Mouse (Mus musculus): Measurements from ENCODE around the gene Gabrr3.
A peak's percentile ranks its signal among the peaks of the same experiment; 100 is the strongest.

The Gabrr3 gene

GRCm38 (mm10) chr16:59469846-59470245 lies 62.7 kb downstream of the Gabrr3 start:
- DNase-seq (ENCODE audit: low read depth, low spot score), result peak; percentile 67

GRCm38 (mm10) chr16:59471637-59472278 lies 64.6 kb downstream of the Gabrr3 start, which contains the start of gene Riox2:
TSS of gene Riox2 (plus strand) at chr16:59471775.
- peak; percentile 90 for DNase-seq (ENCODE audit: low read depth, low spot score)

DNA sequence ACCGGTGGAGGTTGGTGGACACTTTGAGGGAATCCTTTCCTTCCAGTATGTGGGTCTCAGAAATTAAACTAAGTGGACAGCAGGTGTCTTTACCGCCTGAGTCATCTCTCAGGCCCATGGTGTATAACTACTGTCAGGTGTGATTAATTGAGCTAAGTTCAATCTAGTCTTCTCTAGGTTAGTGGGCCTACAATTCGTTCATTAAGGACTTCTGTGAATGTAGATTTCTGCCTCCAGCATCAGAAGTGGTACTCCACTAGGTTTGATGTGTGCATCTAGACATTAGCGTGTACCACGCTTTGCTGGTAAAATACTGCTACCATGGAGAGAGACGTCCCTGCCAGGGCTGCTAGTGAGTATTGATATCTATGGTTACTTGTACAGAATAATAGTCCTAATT lies 65.4 kb downstream of the Gabrr3 start:
- no peak for DNase-seq (ENCODE audit: low read depth, low spot score)

GRCm38 (mm10) chr16:59474788-59475187 lies 67.7 kb downstream of the Gabrr3 start:
- DNase-seq (ENCODE audit: low read depth, low spot score), result peak; percentile 82

GRCm38 (mm10) chr16:59477955-59478354 lies 70.8 kb downstream of the Gabrr3 start:
- DNase-seq (ENCODE audit: low read depth, low spot score), result no peak

DNA sequence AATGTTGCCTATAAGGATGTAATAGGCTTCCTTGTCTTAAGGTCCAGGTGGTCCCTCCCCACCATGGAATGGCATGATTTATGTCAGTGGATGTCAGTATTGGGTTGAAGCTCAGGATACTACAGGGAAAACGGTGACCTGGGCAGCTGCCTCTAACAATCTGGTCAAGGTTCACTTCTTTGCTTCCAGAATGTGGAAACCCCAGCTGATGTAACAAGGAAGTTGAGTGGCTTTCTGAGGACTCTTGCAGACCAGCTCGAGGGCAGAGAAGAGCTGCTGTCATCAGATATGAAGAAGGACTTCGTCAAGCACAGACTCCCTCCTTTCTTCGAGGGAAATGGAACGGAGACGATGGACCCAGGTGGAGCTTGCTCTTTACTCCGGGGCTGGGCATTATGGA lies 80.1 kb downstream of the Gabrr3 start:
- DNase-seq (ENCODE audit: low read depth, low spot score), result no peak

GRCm38 (mm10) chr16:59487975-59488548 lies 80.9 kb downstream of the Gabrr3 start:
- no peak for DNase-seq (ENCODE audit: low read depth, low spot score)

GRCm38 (mm10) chr16:59493199-59493598 lies 86.1 kb downstream of the Gabrr3 start:
- no peak for DNase-seq (ENCODE audit: low read depth, low spot score)

- DNase-seq (ENCODE audit: low read depth, low spot score), result no peak
These were observed 90.8 kb downstream of the Gabrr3 start for GRCm38 (mm10) chr16:59497947-59498346.

DNA sequence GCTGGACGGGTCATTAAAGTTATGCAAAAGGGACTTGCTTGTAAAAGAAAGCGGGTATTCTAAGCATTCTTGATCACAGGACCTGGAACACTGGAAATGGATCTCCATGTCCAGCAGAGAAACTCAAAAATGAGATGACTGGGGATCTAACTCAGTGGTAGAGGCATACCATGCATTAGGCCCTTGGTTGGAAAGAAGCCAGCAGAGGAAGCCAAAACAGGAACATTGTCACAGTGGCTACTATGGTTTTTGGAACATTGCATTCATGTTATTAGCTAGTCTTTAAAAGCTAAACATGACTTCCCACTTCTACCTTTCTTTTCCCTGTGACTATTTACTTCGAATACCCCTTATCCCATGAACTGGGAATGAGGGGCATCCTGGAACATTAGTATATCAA lies 92.0 kb downstream of the Gabrr3 start:
- no peak for DNase-seq (ENCODE audit: low read depth, low spot score)

GRCm38 (mm10) chr16:59509830-59510229 lies 102.7 kb downstream of the Gabrr3 start:
- DNase-seq (ENCODE audit: low read depth, low spot score), result no peak

All from CD4-positive, CD25-positive, alpha-beta regulatory T cell, adult 2 months (primary cell).